Comparison of ENCODE assay signal across 10 mouse cellular contexts in genomic region chr11:52567945-52568687, GRCm38 (mm10).
DNase-seq lines count a peak whose midpoint lies in the region; ATAC-seq and TF ChIP-seq lines count a peak whose summit lies in the region.
"Had no signal": no experiment of that assay in that cellular context is flagged by ENCODE, and none has a peak within 500 bp of the region (broad histone marks: within the 10 kb centered on the region; RNA-seq: fewer than 3 reads in every experiment).

No protein-coding gene starts in this region.

- no peaks in the 10 kb centered on the region for H3K9me3 ChIP-seq in forebrain, postnatal 0 days (ENCODE audit: low read length)
- H3K9me3 ChIP-seq: heart, embryonic 12.5 days had no signal

- intact Hi-C loops in left cerebral cortex, postnatal 4 days (cut with DNase I), result no loop called here
- intact Hi-C loops in left cerebral cortex, postnatal 25 days (cut with DNase I), result no loop called here
- intact Hi-C loops in heart, postnatal 14 days (cut with DNase I), result no loop called here

- peak; percentile 22 for DNase-seq in left cerebral cortex, adult 11 months (ENCODE audit: low spot score)
- DNase-seq in left cerebral cortex, postnatal 4 days, result no peak
- DNase-seq in forebrain, postnatal 0 days, result peak; percentile 49
- DNase-seq in left cerebral cortex, postnatal 25 days (ENCODE audit: low spot score in 2 of 2), result peak; percentile 40 to 63
- peak; percentile 31 for DNase-seq in right cerebral cortex, postnatal 25 days
- DNase-seq in kidney, adult 11 months, result no peak
- DNase-seq in heart, postnatal 14 days, result no peak
- DNase-seq: lung, embryonic 14.5 days had no signal

- 24% methylated on average over 13 of the region's 13 CpGs for whole genome bisulfite sequencing in forebrain, postnatal 0 days

- no peaks in the 10 kb centered on the region for H3K36me3 ChIP-seq in forebrain, postnatal 0 days (ENCODE audit: insufficient read depth)
- H3K36me3 ChIP-seq: heart, embryonic 12.5 days had no signal

- no peaks in the 10 kb centered on the region for H3K27me3 ChIP-seq in forebrain, postnatal 0 days (ENCODE audit: insufficient read depth, low read length)
- H3K27me3 ChIP-seq: heart, embryonic 12.5 days had no signal

- no peak overlapping the region for H3K27ac ChIP-seq in forebrain, postnatal 0 days (ENCODE audit: low read depth, low read length)

- no peak overlapping the region for H3K4me2 ChIP-seq in forebrain, postnatal 0 days (ENCODE audit: low read depth)
- H3K4me2 ChIP-seq: heart, embryonic 12.5 days; lung, embryonic 14.5 days had no signal

- H3K4me3 ChIP-seq in forebrain, postnatal 0 days (ENCODE audit: low read depth, low read length), result no peak overlapping the region
- H3K4me3 ChIP-seq: heart, embryonic 12.5 days had no signal

- ATAC-seq in forebrain, postnatal 0 days, result peak; percentile 69
- ATAC-seq: intestine, postnatal 0 days had no signal

- no peak for TF ChIP-seq CTCF in forebrain, postnatal 0 days (IDR thresholded peaks at IDR 0.05; ENCODE audit: low read depth)

- no peak overlapping the region for H3K9ac ChIP-seq in forebrain, postnatal 0 days
- H3K9ac ChIP-seq: heart, embryonic 12.5 days; lung, embryonic 14.5 days had no signal

- no peaks in the 10 kb centered on the region for H3K4me1 ChIP-seq in forebrain, postnatal 0 days (ENCODE audit: insufficient read depth)

Comparison
In these comparisons a context has a peak if more than half of its experiments do, and no peak if none do; other contexts are left out.
1. DNase-seq: peak in left cerebral cortex, adult 11 months (single experiment), forebrain, postnatal 0 days (single experiment), left cerebral cortex, postnatal 25 days (2 of 2) and right cerebral cortex, postnatal 25 days (single experiment); none in left cerebral cortex, postnatal 4 days (single experiment), kidney, adult 11 months (single experiment) and heart, postnatal 14 days (0 of 2).